Mouse (Mus musculus) CH12.LX (cell line): ENCODE measurements at regions not wholly inside any gene's neighbourhood (a gene's known extent, or its start where the extent isn't known, plus 50 kb on each side); places are given as distances from the start of the nearest gene placed in this dataset.
A peak's percentile ranks its signal among the peaks of the same experiment; 100 is the strongest.

Experiments
- DNase-seq: peaks from one replicate; pipeline ENCODE4 v3.0.0-alpha.2; 2013; ENCODE audit errors: extremely low read depth
- H3K27ac ChIP-seq: 2 replicates; pipeline ENCODE4 v1.5.1; 2012; ENCODE audit warnings: low read depth, mild to moderate bottlenecking, control low read depth, moderate library complexity; ENCODE audit not compliant: insufficient read depth
- H3K27me3 ChIP-seq: replicated peaks from 2 replicates; pipeline ENCODE3; 2012; ENCODE audit warnings: inconsistent platforms
- H3K36me3 ChIP-seq, 2 experiments: replicated peaks in 1 of 2; 2 replicates each; pipeline versions ENCODE3 to v1.6.1; 2012; ENCODE audit warnings: inconsistent platforms in 1 of 2, low read length in 1 of 2, mild to moderate bottlenecking in 1 of 2, mixed read lengths in 1 of 2, moderate library complexity in 1 of 2; ENCODE audit not compliant: control insufficient read depth in 1 of 2, insufficient read depth in 1 of 2
- H3K4me1 ChIP-seq, 2 experiments: 2 replicates each; pipeline ENCODE4 v1.6.1; 2012; ENCODE audit warnings: inconsistent platforms in 1 of 2, moderate library complexity in 1 of 2; ENCODE audit not compliant: insufficient read depth in 2 of 2, control insufficient read depth in 1 of 2
- H3K4me2 ChIP-seq: 2 replicates; pipeline ENCODE4 v1.6.1; 2012; ENCODE audit warnings: low read depth, mild to moderate bottlenecking, control low read depth; ENCODE audit not compliant: poor library complexity, insufficient read depth, severe bottlenecking
- H3K4me3 ChIP-seq, 3 experiments: fragments of 150-350 bp in 1 of 3; sonication (generic) in 1 of 3; replicated peaks in 1 of 3; 2 replicates each; pipeline versions ENCODE3 to v1.5.1; 2011 to 2012; ENCODE audit warnings: low read depth in 2 of 3, low read length in 2 of 3, mild to moderate bottlenecking in 2 of 3, moderate library complexity in 2 of 3, control low read depth in 1 of 3, improper control_type of control experiment in 1 of 3, inconsistent platforms in 1 of 3, mixed read lengths in 1 of 3; ENCODE audit not compliant: poor library complexity in 1 of 3
- H3K79me2 ChIP-seq: replicated peaks from 2 replicates; pipeline ENCODE4 v1.6.1; 2012; ENCODE audit warnings: mild to moderate bottlenecking, moderate library complexity; ENCODE audit not compliant: control insufficient read depth, poor library complexity, insufficient read depth, severe bottlenecking; ENCODE audit errors: extremely low read depth
- H3K9ac ChIP-seq: 2 replicates; pipeline ENCODE4 v1.6.1; 2012; ENCODE audit warnings: low read depth, mild to moderate bottlenecking, control low read depth, moderate library complexity; ENCODE audit not compliant: insufficient read depth
- H3K9me3 ChIP-seq: replicated peaks from 2 replicates; pipeline ENCODE3; 2012; ENCODE audit warnings: low read length, inconsistent platforms, mixed read lengths
- BHLHE40 ChIP-seq: IDR thresholded peaks from 2 replicates; pipeline ENCODE4 v1.6.1; 2011; ENCODE audit warnings: mild to moderate bottlenecking, low read depth, low read length, improper control_type of control experiment
- CTCF ChIP-seq, 2 experiments: IDR thresholded peaks in 1 of 2; conservative IDR thresholded peaks in 1 of 2; 2 replicates each; pipeline ENCODE4 v1.5.1; 2011 to 2012; ENCODE audit warnings: low read depth in 2 of 2, low read length in 2 of 2, improper control_type of control experiment in 1 of 2, inconsistent platforms in 1 of 2, mild to moderate bottlenecking in 1 of 2, moderate library complexity in 1 of 2
- ELF1 ChIP-seq: IDR thresholded peaks from 2 replicates; pipeline ENCODE4 v1.6.1; 2014; ENCODE audit warnings: low read depth, mild to moderate bottlenecking, inconsistent platforms, low read length, improper control_type of control experiment
- ETS1 ChIP-seq: conservative IDR thresholded peaks from 2 replicates; pipeline ENCODE4 v1.6.1; 2012; ENCODE audit warnings: low read depth, mild to moderate bottlenecking, inconsistent platforms, low read length, improper control_type of control experiment, moderate library complexity
- IRF4 ChIP-seq: IDR thresholded peaks from 2 replicates; pipeline ENCODE4 v1.6.1; 2014; ENCODE audit warnings: low read depth, mild to moderate bottlenecking, inconsistent platforms, low read length, improper control_type of control experiment
- JUN ChIP-seq: IDR thresholded peaks from 2 replicates; pipeline ENCODE4 v1.6.1; 2011; ENCODE audit warnings: low read depth, mild to moderate bottlenecking, low read length, improper control_type of control experiment, moderate library complexity; ENCODE audit not compliant: insufficient read depth
- MXI1 ChIP-seq: IDR thresholded peaks from 2 replicates; pipeline ENCODE4 v1.6.1; 2011; ENCODE audit warnings: mild to moderate bottlenecking, low read depth, low read length, improper control_type of control experiment
- PAX5 ChIP-seq: IDR thresholded peaks from 2 replicates; pipeline ENCODE4 v1.6.1; 2012; ENCODE audit warnings: low read length, inconsistent platforms, mixed read lengths
- ZNF384 ChIP-seq: IDR thresholded peaks from 2 replicates; pipeline ENCODE4 v1.6.1; 2012; ENCODE audit warnings: low read depth, low read length, improper control_type of control experiment, inconsistent platforms
- dilution Hi-C: fragments of 300-500 bp; cut with MboI; formaldehyde crosslinking; loops from 2 replicates; pipeline ENCODE4 v1.14.3; 2020; ENCODE audit warnings: low sequenced_read_pairs; ENCODE audit not compliant: extremely low pct_unique_long_range_greater_than_20kb, extremely low pct_ligation_motif_present
- in situ Hi-C: fragments of 300-500 bp; cut with MboI; formaldehyde crosslinking; loops from 3 replicates; pipeline ENCODE4 v1.14.3; 2019; ENCODE audit warnings: low sequenced_read_pairs, low pct_ligation_motif_present, low pct_unique_long_range_greater_than_20kb, mixed read lengths

GRCm38 (mm10) chr8:77947702-77948101 lies 223.4 kb upstream of the Ednra start:
- no peak overlapping the region for H3K4me3 ChIP-seq
- H3K9ac ChIP-seq: no peak overlapping the region
- H3K4me2 ChIP-seq: no peak overlapping the region
- no peaks in the 10 kb centered on the region for H3K27me3 ChIP-seq
- no peaks in the 10 kb centered on the region for H3K4me1 ChIP-seq
- peaks cover 3% of the 10 kb centered on the region for H3K9me3 ChIP-seq
- dilution Hi-C loops (no loop called here), in situ Hi-C loops (no loop called here)
- no peak for DNase-seq
- no peak for TF ChIP-seq BHLHE40
- no peak for TF ChIP-seq JUN
- no peak for TF ChIP-seq MXI1
- no peak for TF ChIP-seq IRF4
- TF ChIP-seq PAX5: no peak
- no peak overlapping the region for H3K27ac ChIP-seq
- no peaks in the 10 kb centered on the region for H3K79me2 ChIP-seq
- no peaks in the 10 kb centered on the region for H3K36me3 ChIP-seq

GRCm38 (mm10) chr8:77949640-77950039 lies 225.4 kb upstream of the Ednra start:
- no peak for TF ChIP-seq CTCF (conservative IDR thresholded peaks at IDR 0.05 in 1 of 2, IDR thresholded peaks at IDR 0.05 in 1 of 2; ENCODE audit: low read depth in 2 of 2, low read length in 2 of 2)
- no peak for TF ChIP-seq ETS1
- no peak for TF ChIP-seq ZNF384
- H3K27me3 ChIP-seq: no peaks in the 10 kb centered on the region
- dilution Hi-C loops (no loop called here), in situ Hi-C loops (no loop called here)
- H3K9me3 ChIP-seq: no peaks in the 10 kb centered on the region
- no peak overlapping the region for H3K4me2 ChIP-seq
- no peak overlapping the region for H3K4me3 ChIP-seq
- H3K27ac ChIP-seq: no peak overlapping the region
- no peaks in the 10 kb centered on the region for H3K36me3 ChIP-seq
- DNase-seq: no peak
- H3K9ac ChIP-seq: no peak overlapping the region
- no peaks in the 10 kb centered on the region for H3K79me2 ChIP-seq
- H3K4me1 ChIP-seq: no peaks in the 10 kb centered on the region

- H3K36me3 ChIP-seq: no peaks in the 10 kb centered on the region
- no peak overlapping the region for H3K4me2 ChIP-seq
- H3K9ac ChIP-seq: no peak overlapping the region
- H3K79me2 ChIP-seq: no peaks in the 10 kb centered on the region
- H3K27ac ChIP-seq: no peak overlapping the region
- dilution Hi-C loops (no loop called here), in situ Hi-C loops (no loop called here)
- H3K4me3 ChIP-seq: no peak overlapping the region
- H3K4me1 ChIP-seq: peaks cover 0 to 5% of the 10 kb centered on the region in 2 experiments; a peak in 2 of 4 replicates
- TF ChIP-seq ELF1 (no peak), BHLHE40 (peak; percentile 82)
- H3K27me3 ChIP-seq: no peaks in the 10 kb centered on the region
- peak; percentile 18 for DNase-seq
- no peaks in the 10 kb centered on the region for H3K9me3 ChIP-seq
Measured at GRCm38 (mm10) chr8:77958814-77959372, 234.6 kb upstream of the Ednra start.
